ENCODE assay signal across 14 mouse cellular contexts in the genomic region with DNA sequence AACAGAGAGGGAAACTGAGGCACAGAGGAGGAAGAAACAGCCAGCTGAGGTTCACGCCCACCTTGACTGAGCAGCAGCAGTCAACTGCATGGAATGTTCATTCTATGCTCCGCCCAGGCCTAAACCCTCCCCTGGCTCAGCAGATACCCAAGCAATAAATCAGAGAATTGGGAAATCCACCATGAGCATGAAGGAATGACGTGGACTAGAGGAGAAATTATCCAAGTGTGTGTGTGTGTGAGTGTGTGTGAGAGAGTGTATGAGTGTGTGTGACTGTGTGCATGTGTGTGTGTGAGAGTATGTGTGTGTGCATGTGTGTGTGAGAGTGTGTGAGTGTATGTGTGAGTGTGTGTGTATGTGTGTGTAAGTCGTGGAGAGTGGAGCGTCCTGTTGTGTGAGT. TPM values are rescaled to one million over a fixed set of nuclear protein-coding genes. Genes with fewer than 3 reads are reported as not detected.
DNase-seq lines count a peak whose midpoint lies in the region; ATAC-seq and TF ChIP-seq lines count a peak whose summit lies in the region.
"Had no signal": no experiment of that assay in that cellular context is flagged by ENCODE, and none has a peak within 500 bp of the region (broad histone marks: within the 10 kb centered on the region; RNA-seq: fewer than 3 reads in every experiment).

No protein-coding gene starts in this region.

- no peaks in the 10 kb centered on the region for H3K36me3 ChIP-seq in liver, embryonic 12.5 days
- H3K36me3 ChIP-seq in liver, embryonic 11.5 days (ENCODE audit: control insufficient read depth, insufficient read depth, low read length), result no peaks in the 10 kb centered on the region
- peaks cover 13% of the 10 kb centered on the region; the same call in 1 of the 2 replicates for H3K36me3 ChIP-seq in intestine, postnatal 0 days (ENCODE audit: control insufficient read depth, insufficient read depth)
- H3K36me3 ChIP-seq in small intestine, adult 2 months (ENCODE audit: control insufficient read depth, insufficient read depth, low read length), result peaks cover 29% of the 10 kb centered on the region
- H3K36me3 ChIP-seq in neural tube, embryonic 15.5 days, result no peaks in the 10 kb centered on the region

- H3K9ac ChIP-seq in liver, embryonic 12.5 days, result no peak overlapping the region
- H3K9ac ChIP-seq in liver, embryonic 11.5 days (ENCODE audit: low read depth, low read length), result no peak overlapping the region
- no peak overlapping the region for H3K9ac ChIP-seq in intestine, postnatal 0 days (ENCODE audit: low read depth, low read length)
- H3K9ac ChIP-seq in neural tube, embryonic 15.5 days (replicated peaks), result no peak overlapping the region

- H3K4me1 ChIP-seq in liver, embryonic 12.5 days, result peaks cover 56% of the 10 kb centered on the region
- peaks cover 16% of the 10 kb centered on the region for H3K4me1 ChIP-seq in liver, embryonic 11.5 days (replicated peaks; ENCODE audit: control insufficient read depth, insufficient read depth, low read length)
- peaks cover 6% of the 10 kb centered on the region; the same call in 1 of the 2 replicates for H3K4me1 ChIP-seq in intestine, postnatal 0 days (replicated peaks; ENCODE audit: control insufficient read depth, insufficient read depth, low read length)
- peaks cover 33% of the 10 kb centered on the region for H3K4me1 ChIP-seq in small intestine, adult 2 months (ENCODE audit: control insufficient read depth, insufficient read depth, insufficient read length, low read length)
- H3K4me1 ChIP-seq in neural tube, embryonic 15.5 days, result peaks cover 29% of the 10 kb centered on the region

- peaks cover 53% of the 10 kb centered on the region for H3K27me3 ChIP-seq in liver, embryonic 12.5 days (replicated peaks)
- peaks cover 15% of the 10 kb centered on the region for H3K27me3 ChIP-seq in liver, embryonic 11.5 days (replicated peaks; ENCODE audit: control insufficient read depth, insufficient read depth, low read length)
- no peaks in the 10 kb centered on the region for H3K27me3 ChIP-seq in intestine, postnatal 0 days (replicated peaks; ENCODE audit: control insufficient read depth, insufficient read depth, low read length)
- no peaks in the 10 kb centered on the region for H3K27me3 ChIP-seq in small intestine, adult 2 months (ENCODE audit: control insufficient read depth, insufficient read depth, low read length)
- H3K27me3 ChIP-seq in neural tube, embryonic 15.5 days (replicated peaks), result peaks cover 62% of the 10 kb centered on the region

- H3K4me3 ChIP-seq in liver, embryonic 12.5 days, result no peak overlapping the region
- no peak overlapping the region for H3K4me3 ChIP-seq in liver, embryonic 11.5 days (ENCODE audit: low read depth, low read length)
- no peak overlapping the region for H3K4me3 ChIP-seq in intestine, postnatal 0 days (ENCODE audit: low read depth, low read length)
- no peak overlapping the region; the same call in 1 of the 2 replicates for H3K4me3 ChIP-seq in small intestine, adult 2 months (ENCODE audit: low read depth, low read length)
- H3K4me3 ChIP-seq in neural tube, embryonic 15.5 days (replicated peaks), result no peak overlapping the region

- no peak for TF ChIP-seq CTCF in intestine, postnatal 0 days (IDR thresholded peaks at IDR 0.05; ENCODE audit: low read depth)
- no peak for TF ChIP-seq CTCF in small intestine, adult 2 months (IDR thresholded peaks at IDR 0.05; ENCODE audit: extremely low read depth, insufficient read length, insufficient replicate concordance, low read depth, low read length)

- ATAC-seq in liver, embryonic 12.5 days, result no peak
- ATAC-seq in liver, embryonic 11.5 days (replicated peaks; ENCODE audit: low FRiP score), result no peak
- ATAC-seq in intestine, postnatal 0 days, result peak; percentile 44
- ATAC-seq in neural tube, embryonic 15.5 days (ENCODE audit: low FRiP score), result no peak
- ATAC-seq: hindbrain, embryonic 16.5 days had no signal

- no peak for TF ChIP-seq POLR2A in small intestine, adult 2 months (IDR thresholded peaks at IDR 0.05; ENCODE audit: low read depth, low read length)

- no peak overlapping the region for H3K4me2 ChIP-seq in liver, embryonic 12.5 days
- no peak overlapping the region for H3K4me2 ChIP-seq in liver, embryonic 11.5 days
- peak overlapping the region; percentile 21; the same call in 1 of the 2 replicates for H3K4me2 ChIP-seq in intestine, postnatal 0 days (replicated peaks; ENCODE audit: low read depth)
- no peak overlapping the region for H3K4me2 ChIP-seq in neural tube, embryonic 15.5 days

- H3K27ac ChIP-seq in liver, embryonic 12.5 days, result 0 out of 2 replicates have a peak overlapping the region, but pooled peaks have one; percentile 73
- no peak overlapping the region for H3K27ac ChIP-seq in liver, embryonic 11.5 days (ENCODE audit: low read depth, low read length)
- H3K27ac ChIP-seq in intestine, postnatal 0 days (ENCODE audit: low read depth, low read length), result peak overlapping the region; percentile 83; the same call in 1 of the 2 replicates
- H3K27ac ChIP-seq in small intestine, adult 2 months (ENCODE audit: insufficient read depth, low read depth, low read length), result peak overlapping the region; percentile 90
- no peak overlapping the region for H3K27ac ChIP-seq in neural tube, embryonic 15.5 days (replicated peaks)

- H3K9me3 ChIP-seq in liver, embryonic 12.5 days (replicated peaks), result peaks cover 6% of the 10 kb centered on the region; the same call in 1 of the 2 replicates
- H3K9me3 ChIP-seq in liver, embryonic 11.5 days (ENCODE audit: control insufficient read depth, low read length), result peaks cover 2% of the 10 kb centered on the region; the same call in 1 of the 2 replicates
- H3K9me3 ChIP-seq in intestine, postnatal 0 days (ENCODE audit: control insufficient read depth), result no peaks in the 10 kb centered on the region
- H3K9me3 ChIP-seq in neural tube, embryonic 15.5 days (replicated peaks), result no peaks in the 10 kb centered on the region

- 63% methylated on average over 5 of the region's 5 CpGs for WGBS in liver, embryonic 12.5 days (ENCODE audit: insufficient replicate concordance)
- WGBS in liver, embryonic 11.5 days, result 67% methylated on average over 5 of the region's 5 CpGs
- WGBS in intestine, postnatal 0 days, result 51% methylated on average over 5 of the region's 5 CpGs
- 46% methylated on average over 5 of the region's 5 CpGs for WGBS in small intestine, adult 2 months
- 72% methylated on average over 5 of the region's 5 CpGs for WGBS in neural tube, embryonic 15.5 days

- DNase-seq in liver, embryonic 11.5 days (ENCODE audit: low spot score), result no peak
- peak; percentile 49 for DNase-seq in ZHBTc4 (ENCODE audit: low read depth, low spot score)
- no peak for DNase-seq in ovary, adult 18-20 months (ENCODE audit: low spot score)
- DNase-seq in yolk sac, embryonic 10.5 days (ENCODE audit: low spot score), result no peak
- DNase-seq: cerebellum, postnatal 25 days; kidney, postnatal 4 days; right cerebral cortex, postnatal 4 days had no signal

RNA-seq across cellular contexts. Expression of gene Bcl3, which starts 4.1 kb away (rescaled TPM):
- polyA plus RNA-seq in liver, embryonic 12.5 days (2016; fragmentation: Nextera tagmentation; extraction: Ambion mirVana), result 3.7 and 5.4 TPM in 2 replicates
- polyA plus RNA-seq in liver, embryonic 11.5 days (2014; fragmentation: Nextera tagmentation; extraction: Ambion mirVana), result 5.4 and 7.0 TPM in 2 replicates
- polyA plus RNA-seq in intestine, postnatal 0 days (2015; fragmentation: Nextera tagmentation; extraction: Ambion mirVana), result 19.0 and 23.7 TPM in 2 replicates
- polyA plus RNA-seq in small intestine, adult 2 months (2012; rRNA removed), result 169 and 226 TPM in 2 replicates
- polyA plus RNA-seq in neural tube, embryonic 15.5 days (2015; fragmentation: Nextera tagmentation; extraction: Ambion mirVana), result 1.2 and 5.2 TPM in 2 replicates

RNA-seq across cellular contexts. Expression of gene Cblc, which starts 21.8 kb away (rescaled TPM):
- 0.95 and 1.0 TPM in 2 replicates for polyA plus RNA-seq in liver, embryonic 12.5 days (2016; fragmentation: Nextera tagmentation; extraction: Ambion mirVana)
- 1.4 TPM in 2 replicates for polyA plus RNA-seq in liver, embryonic 11.5 days (2014; fragmentation: Nextera tagmentation; extraction: Ambion mirVana)
- polyA plus RNA-seq in intestine, postnatal 0 days (2015; fragmentation: Nextera tagmentation; extraction: Ambion mirVana), result 54.8 and 56.5 TPM in 2 replicates
- polyA plus RNA-seq in small intestine, adult 2 months (2012; rRNA removed), result 56.7 and 145 TPM in 2 replicates
- polyA plus RNA-seq in neural tube, embryonic 15.5 days (2015; fragmentation: Nextera tagmentation; extraction: Ambion mirVana), result 0.69 and 2.2 TPM in 2 replicates
- polyA plus RNA-seq: heart, embryonic 14.5 days had no signal

RNA-seq across cellular contexts. Expression of gene Gm19345, which starts 33.4 kb away (rescaled TPM):
- polyA plus RNA-seq in liver, embryonic 12.5 days (2016; fragmentation: Nextera tagmentation; extraction: Ambion mirVana), result not detected in 2 replicates
- polyA plus RNA-seq in liver, embryonic 11.5 days (2014; fragmentation: Nextera tagmentation; extraction: Ambion mirVana), result not detected in 2 replicates
- polyA plus RNA-seq in intestine, postnatal 0 days (2015; fragmentation: Nextera tagmentation; extraction: Ambion mirVana), result 0.16 and 0.39 TPM in 2 replicates
- polyA plus RNA-seq in small intestine, adult 2 months (2012; rRNA removed), result 0.13 TPM in 1 of 2 replicates, not detected in the other
- polyA plus RNA-seq in neural tube, embryonic 15.5 days (2015; fragmentation: Nextera tagmentation; extraction: Ambion mirVana), result 14.3 and 17.3 TPM in 2 replicates
- polyA plus RNA-seq: heart, embryonic 14.5 days had no signal

RNA-seq across cellular contexts. Expression of gene Ceacam16, which starts 42.7 kb away (rescaled TPM):
- polyA plus RNA-seq in liver, embryonic 12.5 days (2016; fragmentation: Nextera tagmentation; extraction: Ambion mirVana), result not detected in 2 replicates
- polyA plus RNA-seq in liver, embryonic 11.5 days (2014; fragmentation: Nextera tagmentation; extraction: Ambion mirVana), result not detected in 2 replicates
- polyA plus RNA-seq in intestine, postnatal 0 days (2015; fragmentation: Nextera tagmentation; extraction: Ambion mirVana), result not detected in 2 replicates
- polyA plus RNA-seq in small intestine, adult 2 months (2012; rRNA removed), result 0.47 and 1.3 TPM in 2 replicates
- 0.69 and 1.2 TPM in 2 replicates for polyA plus RNA-seq in neural tube, embryonic 15.5 days (2015; fragmentation: Nextera tagmentation; extraction: Ambion mirVana)
- polyA plus RNA-seq: heart, embryonic 14.5 days; neural tube, embryonic 11.5 days had no signal

RNA-seq across cellular contexts. Expression of gene Bcam, which starts 47.6 kb away (rescaled TPM):
- polyA plus RNA-seq in liver, embryonic 12.5 days (2016; fragmentation: Nextera tagmentation; extraction: Ambion mirVana), result 11.1 and 11.3 TPM in 2 replicates
- polyA plus RNA-seq in liver, embryonic 11.5 days (2014; fragmentation: Nextera tagmentation; extraction: Ambion mirVana), result 17.5 and 21.8 TPM in 2 replicates
- polyA plus RNA-seq in intestine, postnatal 0 days (2015; fragmentation: Nextera tagmentation; extraction: Ambion mirVana), result 36.2 and 38.0 TPM in 2 replicates
- 18.6 and 20.3 TPM in 2 replicates for polyA plus RNA-seq in small intestine, adult 2 months (2012; rRNA removed)
- 26.3 and 37.0 TPM in 2 replicates for polyA plus RNA-seq in neural tube, embryonic 15.5 days (2015; fragmentation: Nextera tagmentation; extraction: Ambion mirVana)

Comparison
In these comparisons a context has a peak if more than half of its experiments do, and no peak if none do; other contexts are left out.
1. H3K27ac ChIP-seq: peak in liver, embryonic 12.5 days (single experiment), intestine, postnatal 0 days (single experiment) and small intestine, adult 2 months (single experiment); none in liver, embryonic 11.5 days (single experiment) and neural tube, embryonic 15.5 days (single experiment).
2. RNA of gene Cblc, which starts 21.8 kb away (polyA plus RNA-seq): 56.7 to 145 TPM in small intestine, adult 2 months and 54.8 to 56.5 TPM in intestine, postnatal 0 days; 1.4 TPM in liver, embryonic 11.5 days, 0.95 to 1.0 TPM in liver, embryonic 12.5 days and 0.69 to 2.2 TPM in neural tube, embryonic 15.5 days; every median in the first group is over 10 times any median in the second.
3. RNA of gene Gm19345, which starts 33.4 kb away (polyA plus RNA-seq): 14.3 to 17.3 TPM in neural tube, embryonic 15.5 days; 0.16 to 0.39 TPM in intestine, postnatal 0 days, not detected in liver, embryonic 12.5 days, 0.13 TPM in small intestine, adult 2 months and not detected in liver, embryonic 11.5 days; every median in the first group is over 10 times any median in the second.